Mouse (Mus musculus) liver, adult 2 months (tissue): Measurements from ENCODE around the gene Arhgap35. TPM values are rescaled to one million over a fixed set of nuclear protein-coding genes. Genes with fewer than 3 reads are reported as not detected.

Experiments
- DNase-seq: peaks from one replicate; pipeline ENCODE4 v3.0.0-alpha.2; 2011; ENCODE audit warnings: low read depth, low spot score; ENCODE audit errors: extremely low read depth
- H3K27ac ChIP-seq: fragments of 200-500 bp; replicated peaks from 2 replicates; pipeline ENCODE4 v1.5.1; 2012; ENCODE audit warnings: low read depth, mild to moderate bottlenecking, control low read depth, inconsistent platforms, low read length; ENCODE audit not compliant: insufficient read depth
- H3K27me3 ChIP-seq: fragments of 200-500 bp; 2 replicates; pipeline ENCODE4 v1.6.1; 2012; ENCODE audit warnings: mild to moderate bottlenecking, moderate library complexity, low read length, inconsistent platforms; ENCODE audit not compliant: control insufficient read depth, insufficient read depth
- H3K36me3 ChIP-seq: fragments of 200-500 bp; 2 replicates; pipeline ENCODE4 v1.6.1; 2012; ENCODE audit warnings: low read length, inconsistent platforms; ENCODE audit not compliant: control insufficient read depth, insufficient read depth
- H3K4me1 ChIP-seq: fragments of 200-500 bp; 2 replicates; pipeline ENCODE4 v1.6.1; 2011; ENCODE audit warnings: low read length; ENCODE audit not compliant: control insufficient read depth, insufficient read depth
- H3K4me3 ChIP-seq: fragments of 200-500 bp; 2 replicates; pipeline ENCODE4 v1.5.1; 2011; ENCODE audit warnings: low read depth, mild to moderate bottlenecking, control low read depth, low read length, moderate library complexity; ENCODE audit not compliant: insufficient read depth
- H3K79me2 ChIP-seq: fragments of 200-500 bp; 2 replicates; pipeline ENCODE4 v1.6.1; 2012; ENCODE audit warnings: inconsistent platforms, mild to moderate bottlenecking, low read length, moderate library complexity; ENCODE audit not compliant: control insufficient read depth, insufficient read depth
- H3K9ac ChIP-seq: fragments of 200-500 bp; 2 replicates; pipeline ENCODE4 v1.6.1; 2012; ENCODE audit warnings: low read depth, mild to moderate bottlenecking, control low read depth, inconsistent platforms, low read length
- CTCF ChIP-seq: fragments of 200-500 bp; IDR thresholded peaks from 2 replicates; pipeline ENCODE4 v1.5.1; 2011; ENCODE audit warnings: low read depth, low read length, control low read depth
- POLR2A ChIP-seq: fragments of 200-500 bp; IDR thresholded peaks from 2 replicates; pipeline ENCODE4 v1.6.1; 2011; ENCODE audit warnings: low read length, control low read depth; ENCODE audit not compliant: insufficient read depth; ENCODE audit errors: extremely low read depth
- WGBS: fragments of 180-500 bp; shearing (Covaris S2); methylation state at CpG from one replicate; pipeline ENCODE4 v1.1.7; 2018; 5-methylcytosine and 5-hydroxymethylcytosine counted together
- polyA plus RNA-seq: library from polyadenylated mRNA; depleted of rRNA; stranded (reverse); fragments of >200 nt; gene quantifications from 2 replicates; pipeline ENCODE4 v1.2.3, GENCODE M21; 2012
- total RNA-seq: library from RNA; depleted of rRNA; stranded (reverse); fragments of >200 nt; gene quantifications from 2 replicates; pipeline ENCODE4 v1.2.3, GENCODE M21; 2014

Arhgap35 gene
- total and polyA plus RNA-seq, 2 experiments = 22.2 to 30.4 TPM

DNA sequence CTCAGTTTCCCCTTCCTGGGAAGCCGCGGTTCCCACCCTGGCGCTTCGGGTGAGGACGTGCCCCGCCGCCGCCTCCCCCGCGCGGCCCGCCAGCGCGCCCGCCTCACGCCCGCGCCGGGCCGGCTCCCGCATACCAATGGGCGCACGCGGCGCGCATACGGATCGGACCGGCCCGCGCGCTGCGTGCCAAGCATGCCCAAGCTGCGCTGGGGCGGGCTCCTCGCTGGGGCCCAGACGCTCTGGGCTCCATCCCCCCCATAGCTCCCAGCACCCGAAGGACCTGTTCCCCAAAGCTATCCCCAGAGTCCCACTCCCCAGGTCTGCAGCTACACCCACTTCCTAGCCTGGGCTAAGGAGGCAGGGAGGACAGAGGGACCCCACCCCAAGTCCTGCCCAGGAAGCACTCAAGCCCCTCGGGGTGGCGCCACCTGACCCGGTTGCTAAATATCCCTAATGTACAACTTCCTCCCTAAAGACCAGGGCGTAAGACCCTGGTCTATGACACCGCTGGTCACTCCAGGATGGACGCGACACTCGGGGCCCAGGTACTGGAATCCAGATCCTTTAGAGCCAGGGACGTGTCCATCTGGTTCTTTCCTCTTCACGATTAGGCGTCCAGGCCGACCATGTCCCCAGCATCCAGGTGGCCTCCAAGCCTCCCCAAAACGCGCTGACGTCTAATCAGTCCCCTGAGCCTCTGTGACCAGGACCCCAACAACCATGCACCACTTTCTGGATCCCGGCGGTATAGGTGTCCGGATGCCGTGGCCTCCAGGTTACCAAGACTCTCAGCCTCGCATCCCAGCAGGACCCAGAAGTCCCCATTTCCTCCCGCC is 138.8 kb downstream of the Arhgap35 start:
- H3K27ac ChIP-seq = no peak overlapping the region
- no peak overlapping the region for H3K4me3 ChIP-seq
- no peak for DNase-seq
- TF ChIP-seq CTCF (no peak), POLR2A (no peak)
- no peaks in the 10 kb centered on the region for H3K4me1 ChIP-seq
- H3K27me3 ChIP-seq = peaks cover 15% of the 10 kb centered on the region
- no peak overlapping the region for H3K9ac ChIP-seq
- no peaks in the 10 kb centered on the region for H3K79me2 ChIP-seq
- no peaks in the 10 kb centered on the region for H3K36me3 ChIP-seq
- WGBS = 4% methylated on average over 54 of the region's 59 CpGs

DNA sequence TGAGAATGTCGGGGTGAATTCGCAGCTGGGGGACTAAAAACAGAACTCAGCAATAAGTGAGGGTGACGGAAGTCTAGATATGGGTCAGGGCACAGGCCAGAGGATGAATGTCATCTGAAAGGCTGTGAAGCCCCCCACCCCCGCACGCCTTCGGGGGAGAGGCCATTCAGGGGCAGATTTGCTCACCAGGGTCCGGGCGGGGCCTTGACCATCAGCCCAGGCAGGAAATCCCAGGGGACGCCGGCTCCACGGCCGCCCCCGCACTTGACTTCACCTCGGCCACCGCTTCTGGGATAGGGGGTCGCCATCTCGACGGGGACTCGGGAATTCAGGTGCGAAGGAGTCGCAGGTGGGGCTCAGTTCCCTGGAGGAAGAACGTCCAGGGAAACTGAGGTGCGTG is 139.5 kb downstream of the Arhgap35 start:
- Histone ChIP-seq H3K9ac (no peak overlapping the region), H3K36me3 (no peaks in the 10 kb centered on the region), H3K79me2 (no peaks in the 10 kb centered on the region), H3K4me1 (no peaks in the 10 kb centered on the region), H3K27ac (no peak overlapping the region), H3K27me3 (peaks cover 15% of the 10 kb centered on the region), H3K4me3 (no peak overlapping the region)
- WGBS = 8% methylated on average over 23 of the region's 23 CpGs
- DNase-seq = no peak
- no peak for TF ChIP-seq POLR2A
- TF ChIP-seq CTCF = no peak

DNA sequence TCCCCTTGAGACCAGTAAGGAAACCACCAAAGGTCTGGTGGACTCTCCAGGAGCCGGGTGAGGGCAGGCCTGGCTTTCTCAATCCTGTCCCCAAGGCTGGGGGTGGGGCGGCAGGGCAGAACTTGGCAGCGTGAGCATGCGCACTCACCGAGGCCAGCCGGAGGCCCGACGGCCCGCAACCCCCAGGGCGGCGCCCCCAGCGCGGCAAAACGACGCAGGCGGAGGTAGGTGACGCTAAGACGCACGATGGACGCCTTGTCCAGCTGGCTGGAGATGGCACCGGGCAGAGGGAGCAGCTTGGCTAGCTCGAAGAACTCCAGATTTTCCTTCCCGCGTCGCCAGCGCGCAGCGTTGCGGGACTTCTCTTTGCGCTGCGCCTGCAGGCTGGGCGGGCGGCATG is 140.3 kb downstream of the Arhgap35 start:
- DNase-seq = no peak
- H3K36me3 ChIP-seq = no peaks in the 10 kb centered on the region
- H3K27ac ChIP-seq = no peak overlapping the region
- no peaks in the 10 kb centered on the region for H3K4me1 ChIP-seq
- peak overlapping the region; percentile 18; the same call in 1 of the 2 replicates for H3K4me3 ChIP-seq
- H3K27me3 ChIP-seq = peaks cover 15% of the 10 kb centered on the region
- H3K79me2 ChIP-seq = no peaks in the 10 kb centered on the region
- 11% methylated on average over 33 of the region's 33 CpGs for WGBS
- H3K9ac ChIP-seq = no peak overlapping the region
- no peak for TF ChIP-seq CTCF

DNA sequence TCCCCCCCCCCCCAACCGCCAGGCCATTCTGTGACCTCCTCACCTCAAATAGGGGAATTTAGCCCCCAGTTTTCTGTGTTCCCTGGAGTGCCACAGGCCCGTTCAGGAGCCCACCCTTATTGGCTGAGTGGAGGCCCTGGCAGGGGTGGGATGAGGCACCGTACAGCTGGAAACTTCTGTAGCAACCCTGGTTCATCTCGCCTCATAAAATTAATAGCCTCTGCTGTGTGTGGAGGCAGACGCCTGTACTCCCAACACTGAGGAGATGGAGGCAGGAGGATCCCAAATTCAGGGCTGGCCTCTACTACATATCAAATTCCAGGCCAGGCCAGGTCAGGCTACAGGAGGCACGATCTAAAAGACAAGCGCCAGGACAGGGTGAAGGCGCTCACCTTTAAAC is 140.9 kb downstream of the Arhgap35 start:
- TF ChIP-seq CTCF (no peak), POLR2A (no peak)
- peaks cover 15% of the 10 kb centered on the region for H3K27me3 ChIP-seq
- 69% methylated on average over 8 of the region's 8 CpGs for WGBS

DNA sequence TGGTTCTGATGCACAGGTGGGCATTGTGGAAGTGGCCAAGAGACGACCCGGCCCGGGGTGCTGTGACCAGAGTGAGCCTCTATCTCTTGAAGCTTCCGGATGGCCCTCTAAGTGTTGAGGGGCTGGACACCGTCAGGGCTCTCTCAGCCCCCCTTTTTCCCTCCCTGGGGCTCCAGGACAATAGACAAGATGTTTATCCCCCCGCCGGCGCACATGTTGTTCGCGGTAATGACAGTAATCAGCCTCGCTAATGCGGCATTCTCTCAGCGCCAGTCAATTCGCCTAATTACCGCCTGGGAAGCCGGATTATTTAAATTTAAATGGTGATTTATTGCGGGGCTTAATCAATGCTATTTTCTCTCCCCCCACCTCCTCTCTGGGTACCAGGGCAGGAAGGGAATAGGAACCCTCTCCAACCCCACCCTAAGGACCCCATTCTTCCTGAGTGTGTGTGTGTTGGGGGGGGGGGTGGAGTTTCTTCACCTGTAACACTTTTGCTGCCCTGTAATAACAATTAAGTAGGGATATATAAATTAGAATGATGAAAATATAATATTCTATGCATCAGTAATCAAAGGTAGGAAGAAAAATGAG is 142.6 kb downstream of the Arhgap35 start:
- 56% methylated on average over 17 of the region's 17 CpGs for WGBS
- Histone ChIP-seq H3K4me1 (no peaks in the 10 kb centered on the region), H3K36me3 (no peaks in the 10 kb centered on the region), H3K79me2 (no peaks in the 10 kb centered on the region), H3K4me3 (no peak overlapping the region), H3K27ac (no peak overlapping the region), H3K27me3 (peaks cover 15% of the 10 kb centered on the region), H3K9ac (no peak overlapping the region)
- no peak for DNase-seq
- TF ChIP-seq POLR2A (no peak), CTCF (no peak)

More for the DNA sequence above, 140.9 kb downstream of the Arhgap35 start:
- no peaks in the 10 kb centered on the region for H3K79me2 ChIP-seq
- DNase-seq = no peak
- H3K4me1 ChIP-seq = no peaks in the 10 kb centered on the region
- H3K27ac ChIP-seq = no peak overlapping the region
- H3K36me3 ChIP-seq = no peaks in the 10 kb centered on the region
- H3K9ac ChIP-seq = no peak overlapping the region
- no peak overlapping the region for H3K4me3 ChIP-seq

DNA sequence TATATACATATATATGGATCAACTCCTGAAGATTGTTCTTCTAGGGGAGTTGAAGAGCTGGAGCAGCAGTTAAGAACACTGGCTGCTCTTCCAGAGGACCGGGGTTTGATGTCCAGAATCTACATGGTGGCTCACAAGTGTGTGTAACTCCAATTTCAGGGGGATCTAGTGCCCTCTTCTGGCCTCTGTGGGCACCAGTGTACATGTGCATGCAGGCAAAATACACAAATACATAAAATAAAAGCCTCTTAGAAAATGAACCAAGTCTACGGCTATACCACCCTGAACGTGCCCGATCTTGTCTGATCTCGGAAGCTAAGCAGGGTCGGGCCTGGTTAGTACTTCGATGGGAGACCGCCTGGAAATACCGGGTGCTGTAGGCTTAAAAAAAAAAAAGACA is 143.2 kb downstream of the Arhgap35 start:
- no peaks in the 10 kb centered on the region for H3K4me1 ChIP-seq
- no peaks in the 10 kb centered on the region for H3K36me3 ChIP-seq
- H3K79me2 ChIP-seq = no peaks in the 10 kb centered on the region
- peaks cover 15% of the 10 kb centered on the region for H3K27me3 ChIP-seq
- TF ChIP-seq POLR2A (no peak), CTCF (peak; percentile 29; the same call in 1 of the 2 replicates)
- no peak overlapping the region for H3K27ac ChIP-seq
- no peak overlapping the region for H3K4me3 ChIP-seq
- H3K9ac ChIP-seq = no peak overlapping the region
- DNase-seq = no peak
- WGBS = 62% methylated on average over 9 of the region's 9 CpGs
